Mouse (Mus musculus) cerebellum, postnatal 10 days (tissue): ENCODE measurements at regions not wholly inside any gene's neighbourhood (a gene's known extent, or its start where the extent isn't known, plus 50 kb on each side); places are given as distances from the start of the nearest gene placed in this dataset.

Experiments
- DNase-seq, 2 experiments: peaks; one replicate each; pipeline ENCODE4 v3.0.0; 2021; ENCODE audit warnings: mixed read lengths in 2 of 2

- DNase-seq, result peak in 1 of 2 experiments; percentile 17
Measured at GRCm38 (mm10) chr13:52702201-52702611, 119.2 kb downstream of the Syk start.

- DNase-seq, result no peak
Measured at GRCm38 (mm10) chr13:52703401-52704164, 120.6 kb downstream of the Syk start.

GRCm38 (mm10) chr13:52704673-52705072 is 121.7 kb downstream of the Syk start:
- DNase-seq, result no peak

- DNase-seq, result no peak
Measured at GRCm38 (mm10) chr13:52709580-52709979, 126.6 kb downstream of the Syk start.

- peak; percentile 86 to 93 for DNase-seq
Measured at GRCm38 (mm10) chr13:52711713-52712369, 128.9 kb downstream of the Syk start.

- DNase-seq, result no peak
Measured at GRCm38 (mm10) chr13:52721463-52721862, 138.5 kb downstream of the Syk start.

- DNase-seq, result no peak
Measured at GRCm38 (mm10) chr13:52722718-52723117, 139.7 kb downstream of the Syk start.

GRCm38 (mm10) chr13:52726043-52726442 is 143.1 kb downstream of the Syk start:
- no peak for DNase-seq

GRCm38 (mm10) chr13:52726525-52726924 is 143.6 kb downstream of the Syk start:
- DNase-seq, result no peak

- DNase-seq, result peak; percentile 74 to 75
Measured at GRCm38 (mm10) chr13:52735453-52735933, 152.5 kb downstream of the Syk start.

GRCm38 (mm10) chr13:52735934-52736523 is 153.1 kb downstream of the Syk start:
- DNase-seq, result peak; percentile 47 to 57

GRCm38 (mm10) chr13:52738095-52738660 is 155.2 kb downstream of the Syk start:
- DNase-seq, result no peak

GRCm38 (mm10) chr13:52741371-52741770 is 158.4 kb downstream of the Syk start:
- no peak for DNase-seq

GRCm38 (mm10) chr13:52756005-52756404 is 173.0 kb downstream of the Syk start:
- DNase-seq, result no peak

- DNase-seq, result peak; percentile 20 to 28
Measured at GRCm38 (mm10) chr13:52765508-52766181, 163.8 kb downstream of the Auh start.

- DNase-seq, result no peak
Measured at GRCm38 (mm10) chr13:52766236-52766635, 163.2 kb downstream of the Auh start.

GRCm38 (mm10) chr13:52769956-52770355 is 159.5 kb downstream of the Auh start:
- peak in 1 of 2 experiments; percentile 11 for DNase-seq

- DNase-seq, result no peak
Measured at GRCm38 (mm10) chr13:52771518-52771917, 158.0 kb downstream of the Auh start.

GRCm38 (mm10) chr13:52772081-52772480 is 157.4 kb downstream of the Auh start:
- no peak for DNase-seq

- DNase-seq, result peak; percentile 20 to 25
Measured at GRCm38 (mm10) chr13:52777396-52778034, 152.0 kb downstream of the Auh start.

GRCm38 (mm10) chr13:52778848-52779247 is 150.6 kb downstream of the Auh start:
- DNase-seq, result no peak
